Mouse (Mus musculus) kidney, postnatal 10 days (tissue): ENCODE results near the gene Fez2.
A peak's percentile ranks its signal among the peaks of the same experiment; 100 is the strongest.

Experiments used
- DNase-seq: peaks from one replicate; pipeline ENCODE4 v3.0.0; 2021; ENCODE audit warnings: mixed read lengths

Gene Fez2

DNA sequence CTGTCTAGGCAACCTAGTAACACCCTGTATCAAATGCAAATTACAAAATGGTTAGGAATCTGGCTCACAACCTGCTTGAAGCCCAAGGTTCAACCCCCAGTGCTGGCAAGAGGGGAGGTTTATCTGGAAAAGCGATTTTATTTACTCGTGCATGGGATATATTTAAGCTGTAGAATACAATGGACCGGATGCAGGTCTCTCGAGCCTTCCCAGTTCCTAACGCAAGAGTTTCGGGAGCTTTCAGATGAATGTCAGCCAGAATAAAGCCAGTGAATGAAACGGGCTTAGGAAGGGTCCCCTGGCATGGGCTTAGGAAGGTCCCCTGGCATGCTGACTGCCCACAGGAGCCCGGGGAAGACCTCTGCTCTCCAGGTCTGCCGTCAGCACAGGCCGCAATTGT is 11.1 kb downstream of the Fez2 start:
- no peak for DNase-seq

DNA sequence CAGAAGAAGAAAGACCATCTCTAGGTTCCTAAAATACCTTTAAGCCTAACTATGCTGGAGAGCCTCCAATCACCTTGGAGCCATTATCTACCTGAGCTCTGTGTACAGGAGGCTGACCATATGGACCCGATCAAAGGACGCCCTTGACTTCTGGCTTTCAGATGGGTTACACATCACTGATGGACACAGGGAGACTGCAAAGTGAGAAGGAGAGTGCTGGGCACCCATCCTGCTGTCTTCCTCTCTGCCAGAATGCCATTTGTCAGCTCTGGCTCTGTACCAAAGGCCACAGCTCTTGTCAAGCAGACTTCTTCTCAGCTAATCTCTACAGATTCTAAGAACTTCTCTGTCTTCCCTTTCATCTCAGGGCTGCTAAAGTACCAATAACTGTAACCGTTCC is 12.6 kb downstream of the Fez2 start:
- no peak for DNase-seq

DNA sequence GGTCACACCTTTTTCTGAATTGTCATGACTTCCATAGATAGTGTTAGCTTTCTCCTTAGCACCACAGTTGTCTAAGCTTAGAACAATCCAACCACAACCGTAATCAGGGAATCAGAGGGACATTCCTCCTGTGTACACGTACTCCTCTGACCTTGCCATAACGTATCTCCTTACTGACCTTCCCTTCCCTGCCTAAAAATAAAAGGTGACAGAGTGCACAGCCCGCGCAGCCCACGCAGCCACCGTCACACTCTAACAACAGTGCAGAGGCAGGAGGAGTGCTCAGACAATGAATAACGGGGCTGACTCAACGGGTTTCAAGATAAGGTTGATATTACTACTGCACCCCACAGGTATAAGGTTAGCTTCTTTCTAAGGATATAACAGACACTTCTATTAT is 14.1 kb downstream of the Fez2 start:
- no peak for DNase-seq

DNA sequence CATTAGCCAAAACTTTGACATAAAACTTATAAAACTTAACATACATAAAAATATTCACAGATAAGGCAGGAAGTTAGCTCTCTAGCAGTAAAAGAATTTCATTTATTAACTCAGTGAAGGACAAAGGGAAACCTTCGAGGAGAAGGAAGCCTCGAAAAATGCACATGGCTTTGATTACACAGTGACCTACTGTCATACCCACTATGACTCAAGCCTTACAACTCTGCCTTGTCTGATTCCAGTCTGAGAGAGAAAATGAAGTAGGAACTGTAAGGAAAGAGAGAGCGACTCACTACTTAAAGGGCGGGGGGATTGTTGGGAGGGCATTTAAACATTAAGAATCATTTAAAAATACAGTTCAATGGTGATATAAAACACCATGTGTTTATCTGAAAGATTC is 14.7 kb downstream of the Fez2 start:
- no peak for DNase-seq

DNA sequence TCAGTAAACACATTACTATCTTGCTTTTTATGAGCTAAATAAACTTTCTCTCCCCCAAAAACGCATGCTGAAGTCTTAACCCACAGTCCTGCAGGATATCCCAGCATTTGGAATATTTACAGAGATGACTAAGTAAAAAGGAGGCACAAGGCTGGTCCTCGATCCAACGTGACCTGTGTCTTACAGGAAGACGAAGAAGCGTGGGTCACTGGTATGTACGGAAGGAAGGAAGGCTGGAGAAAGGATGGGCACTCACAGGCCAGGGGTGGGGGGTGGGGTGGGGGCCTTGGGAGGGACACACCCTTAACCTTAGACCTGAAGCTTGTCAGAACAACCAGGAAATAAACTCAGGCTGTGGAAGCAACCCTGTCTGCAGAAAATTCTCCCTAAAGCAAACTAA is 15.8 kb downstream of the Fez2 start:
- DNase-seq = no peak

DNA sequence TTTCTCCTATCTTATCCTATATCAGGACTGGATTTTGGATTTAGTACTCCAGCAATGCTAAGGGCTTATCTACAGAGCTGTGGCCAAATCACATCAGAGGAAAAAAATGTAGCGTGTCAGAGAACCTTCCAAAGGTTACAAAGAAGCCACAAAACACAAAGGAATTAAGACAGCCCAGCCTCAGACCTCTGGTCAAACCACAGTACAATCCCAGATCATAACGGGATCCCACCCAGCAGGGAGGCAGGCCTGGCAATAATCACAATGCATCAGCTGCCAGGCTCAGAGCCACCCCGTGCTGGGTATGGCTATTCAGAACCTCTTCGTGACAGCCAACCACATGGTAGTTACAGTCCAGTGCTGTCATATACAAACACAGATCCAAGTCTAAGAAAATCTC is 16.2 kb downstream of the Fez2 start:
- DNase-seq = no peak

DNA sequence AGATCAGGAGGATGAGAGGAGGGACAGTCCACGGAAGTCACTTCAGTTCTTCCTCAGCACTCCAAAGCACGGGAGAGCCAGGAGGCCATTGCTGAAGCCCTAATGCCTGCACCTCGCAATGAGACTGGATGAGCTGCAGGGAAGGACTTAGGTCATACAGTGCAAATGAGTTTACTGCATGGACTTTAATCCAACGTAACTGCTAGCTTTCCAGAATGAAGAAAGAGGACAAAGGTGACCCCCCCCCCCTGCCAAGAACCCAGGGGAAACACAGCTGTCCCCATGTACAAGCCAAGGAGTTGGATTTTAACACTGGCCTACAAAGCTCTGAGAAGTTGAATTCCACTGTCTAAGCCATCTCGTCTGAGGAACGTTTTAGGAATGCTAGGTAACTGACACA is 16.6 kb downstream of the Fez2 start:
- peak; percentile 42 for DNase-seq

DNA sequence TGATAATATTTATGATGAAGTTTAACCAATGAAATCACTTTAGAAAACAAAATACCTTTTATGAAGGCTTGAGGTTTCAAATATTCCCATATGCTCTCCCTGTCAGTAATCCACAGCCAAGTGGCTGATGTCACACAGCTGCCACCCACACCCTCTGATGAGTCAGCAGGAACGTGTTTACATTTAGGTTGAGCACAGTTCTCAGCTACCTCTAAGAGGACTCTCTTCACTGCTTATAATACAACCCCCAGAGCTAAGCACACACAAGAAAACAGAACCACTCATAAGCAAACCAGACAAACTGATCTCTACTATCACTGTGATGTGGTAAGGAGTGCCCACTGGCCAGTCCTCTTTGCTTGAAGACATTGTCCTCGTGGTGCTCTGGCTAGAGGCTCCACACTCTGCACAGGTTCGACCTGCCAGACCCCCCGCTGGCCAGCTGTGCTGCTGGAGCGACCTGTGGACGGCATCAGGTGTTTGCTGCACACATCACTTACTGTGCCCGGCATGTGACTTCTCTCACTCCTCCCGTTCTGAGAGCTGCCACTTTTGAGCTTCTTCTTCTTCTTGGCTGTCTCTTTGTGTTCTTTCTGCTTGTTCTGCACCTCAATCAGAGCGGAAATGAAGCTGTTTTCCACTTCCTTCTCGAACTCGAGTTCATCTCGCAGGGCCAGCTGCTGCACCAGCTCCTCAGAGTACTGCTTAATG is 17.7 kb downstream of the Fez2 start:
- no peak for DNase-seq

DNA sequence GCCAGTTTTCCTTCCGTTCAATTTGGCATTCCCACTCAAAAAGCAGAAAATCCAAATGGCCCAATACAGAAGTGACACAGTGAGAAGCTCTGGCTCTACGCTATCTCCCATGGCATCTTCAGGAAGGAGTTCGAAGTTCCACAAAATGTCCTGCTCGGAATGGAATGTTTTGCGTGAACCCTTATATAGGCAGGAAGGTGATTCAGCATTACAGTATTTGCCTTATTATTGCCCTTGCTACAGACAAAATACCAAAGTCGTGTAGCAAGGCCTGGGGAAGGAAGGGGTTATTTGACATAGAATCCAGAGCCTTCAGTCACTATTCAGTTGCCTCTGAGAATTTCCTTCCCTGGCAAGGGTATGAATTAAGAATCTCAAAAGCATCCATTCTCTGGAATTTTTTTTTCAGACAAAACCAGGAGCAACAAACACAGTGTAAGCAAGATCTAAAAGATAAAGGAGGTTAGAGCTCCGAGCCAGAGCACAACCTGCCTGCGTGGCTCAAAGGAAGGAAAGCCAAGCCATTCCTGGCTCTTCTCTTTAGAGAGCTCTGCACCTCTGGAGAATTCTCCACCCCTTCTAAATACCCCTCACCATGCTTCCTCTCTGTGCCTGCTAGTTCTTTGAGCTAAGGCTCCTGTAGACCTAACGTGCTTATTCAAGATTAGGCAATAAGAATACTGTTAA is 25.4 kb downstream of the Fez2 start:
- DNase-seq = no peak

DNA sequence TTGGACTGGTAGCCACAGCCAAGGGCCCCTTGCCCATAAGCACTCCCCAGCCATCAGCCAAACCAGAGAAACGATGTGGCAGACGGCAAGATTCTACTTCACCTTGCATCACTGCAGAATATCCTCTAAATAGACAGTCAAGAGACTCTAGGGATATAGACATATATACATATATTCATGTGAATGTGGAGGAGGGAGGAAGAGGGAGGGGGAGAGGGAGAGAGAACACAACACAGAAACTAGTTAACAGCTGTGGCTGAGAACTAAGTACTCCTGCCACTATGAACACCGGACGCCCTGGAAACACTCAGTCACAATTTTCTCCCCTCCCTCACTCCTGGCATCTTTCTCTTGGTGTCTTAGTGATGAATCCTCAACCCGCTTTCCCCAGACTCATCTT is 28.4 kb downstream of the Fez2 start:
- no peak for DNase-seq

DNA sequence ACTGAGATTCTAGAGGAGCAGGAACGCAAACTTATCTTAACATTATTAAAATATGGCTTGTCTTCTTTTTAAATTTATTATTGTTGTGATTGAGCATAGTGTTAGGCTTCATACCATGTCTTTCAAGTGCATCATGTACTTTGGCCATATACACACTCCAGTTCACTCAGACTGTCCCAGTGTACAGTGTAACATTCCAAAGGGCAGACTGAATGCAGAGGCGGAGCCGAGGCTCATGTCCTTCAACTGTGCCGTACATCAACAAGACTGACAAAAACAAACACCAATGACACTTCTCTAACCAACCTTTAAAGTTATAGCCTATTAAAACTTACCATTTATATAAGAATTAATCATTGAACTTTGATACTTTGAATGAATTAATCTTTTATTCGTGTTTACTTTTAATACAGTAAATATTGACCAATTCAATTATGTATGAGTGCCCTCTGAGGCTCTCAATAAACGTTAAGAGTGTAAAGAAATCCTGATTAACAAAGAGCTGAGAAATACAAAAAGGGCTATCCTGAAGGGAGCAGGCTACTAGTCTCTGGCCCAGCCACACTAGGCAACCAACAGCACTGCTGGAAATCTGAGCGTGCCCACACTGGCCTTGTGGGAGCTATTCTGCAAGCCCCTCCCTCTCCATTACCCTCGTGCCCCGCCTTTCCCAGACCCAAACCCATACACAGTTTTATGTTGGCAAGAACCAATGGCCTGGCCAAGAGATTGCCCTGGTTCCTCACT is 29.7 kb downstream of the Fez2 start:
- DNase-seq = no peak

DNA sequence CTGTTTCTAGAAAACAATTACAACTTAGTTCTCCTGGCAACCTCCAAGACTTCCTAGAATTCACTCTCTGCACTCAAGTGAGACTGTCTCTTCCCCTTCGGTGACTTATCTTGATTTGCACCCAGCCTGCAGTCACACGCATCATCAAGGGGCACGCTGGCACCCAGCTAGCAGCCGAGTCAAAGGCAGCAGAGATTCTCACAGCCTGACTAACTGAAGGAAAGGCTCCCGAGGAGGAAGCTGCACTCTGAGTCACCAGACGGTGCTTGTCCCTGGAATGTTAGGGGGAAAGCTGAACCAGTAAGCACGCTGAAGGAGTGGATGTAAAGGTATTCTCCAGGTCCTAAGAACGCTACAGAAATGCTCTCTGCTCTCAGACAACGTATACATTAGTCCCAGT is 30.3 kb downstream of the Fez2 start:
- no peak for DNase-seq

DNA sequence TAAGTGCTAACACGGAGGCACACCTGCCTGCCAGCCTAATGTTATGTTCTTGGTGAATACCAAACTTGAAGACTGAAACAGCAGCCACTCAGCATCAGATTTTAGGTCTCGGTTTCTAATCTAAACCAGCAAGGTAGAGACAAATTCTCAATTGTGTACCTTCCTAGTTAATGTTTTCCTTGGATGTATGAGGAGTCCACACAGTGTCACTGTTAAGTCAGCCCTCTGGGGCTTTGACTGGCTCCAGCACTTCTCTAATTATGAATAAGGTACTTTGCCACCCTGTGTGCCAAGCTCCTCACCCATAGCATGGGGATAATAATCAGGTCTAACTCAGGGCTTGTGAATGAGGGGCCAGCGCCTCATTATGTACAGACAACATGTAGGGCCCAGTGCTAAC is 35.6 kb downstream of the Fez2 start:
- no peak for DNase-seq

DNA sequence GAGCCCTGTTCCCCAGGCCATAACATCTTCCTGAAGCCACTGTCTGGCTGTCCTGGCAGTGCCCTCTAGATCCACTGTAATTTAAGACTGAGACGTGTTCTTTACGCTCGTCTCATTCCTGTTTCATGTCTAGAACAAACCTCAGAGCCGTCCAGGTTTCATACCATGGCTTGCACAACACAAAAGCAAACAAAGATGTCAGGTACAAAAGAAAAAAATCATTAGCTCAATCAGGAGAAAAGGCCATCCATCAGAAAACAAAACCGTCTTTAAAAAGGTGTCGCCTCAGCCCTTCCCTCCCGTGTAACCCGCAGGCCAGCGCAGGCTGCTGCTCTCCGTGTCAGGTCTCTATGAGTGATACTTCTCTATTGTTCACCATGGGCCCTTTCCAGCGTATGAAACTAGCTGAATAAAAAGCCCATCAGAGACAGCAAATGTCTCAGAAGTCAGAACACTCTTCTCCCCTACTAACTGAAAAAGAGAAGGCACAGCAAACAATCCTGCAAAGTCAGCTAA is 38.2 kb downstream of the Fez2 start:
- DNase-seq = no peak

DNA sequence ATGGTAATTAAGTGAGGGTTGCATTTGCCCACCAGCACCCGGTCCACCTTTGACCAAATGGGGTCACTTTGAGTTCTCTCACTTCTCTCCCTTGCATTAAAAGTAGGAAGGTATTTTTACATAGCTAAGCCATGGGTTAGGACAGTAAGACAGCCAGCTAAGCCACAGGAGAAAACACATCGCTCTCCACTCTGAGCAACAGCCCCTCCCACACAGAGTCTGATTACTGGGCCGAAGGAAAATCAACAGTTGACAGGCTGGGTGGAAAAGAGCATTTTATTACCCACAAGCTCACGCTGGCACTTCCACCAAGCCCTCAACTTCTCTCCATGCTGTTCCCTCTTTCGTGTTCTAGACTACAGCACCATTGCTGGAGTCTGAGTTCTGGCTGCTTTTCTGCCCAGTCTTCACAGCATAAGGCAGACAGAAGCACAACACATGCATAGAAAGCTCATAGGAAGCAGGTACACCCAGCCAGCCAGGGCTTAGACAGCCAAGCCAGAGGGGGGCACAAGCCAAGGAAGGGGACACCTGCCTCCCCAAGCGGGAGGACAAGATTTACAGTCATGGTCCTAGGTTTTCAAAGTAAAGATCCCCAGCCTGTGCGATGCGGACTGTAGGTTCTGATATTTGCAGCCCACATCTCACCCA is 38.7 kb downstream of the Fez2 start:
- DNase-seq = no peak

DNA sequence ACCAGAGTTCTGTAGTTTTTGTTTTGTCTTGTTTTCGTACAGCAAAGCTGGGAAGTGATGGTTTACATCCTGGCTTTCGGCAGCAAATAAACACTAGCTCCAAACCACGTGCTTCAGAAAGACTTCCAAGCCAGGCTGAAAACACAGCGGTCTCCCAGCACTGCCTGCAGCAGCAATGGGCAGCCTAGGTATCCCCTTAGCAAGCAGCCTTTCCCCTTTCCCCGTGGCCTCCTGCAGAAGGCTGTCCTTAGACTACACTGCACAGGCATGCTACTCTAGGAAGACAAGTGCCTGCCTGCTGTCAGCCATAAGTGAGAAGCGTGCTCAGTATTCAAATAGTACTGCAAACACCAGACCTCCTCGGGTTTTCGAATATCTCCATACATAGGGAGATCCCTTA is 41.4 kb downstream of the Fez2 start:
- DNase-seq = no peak

DNA sequence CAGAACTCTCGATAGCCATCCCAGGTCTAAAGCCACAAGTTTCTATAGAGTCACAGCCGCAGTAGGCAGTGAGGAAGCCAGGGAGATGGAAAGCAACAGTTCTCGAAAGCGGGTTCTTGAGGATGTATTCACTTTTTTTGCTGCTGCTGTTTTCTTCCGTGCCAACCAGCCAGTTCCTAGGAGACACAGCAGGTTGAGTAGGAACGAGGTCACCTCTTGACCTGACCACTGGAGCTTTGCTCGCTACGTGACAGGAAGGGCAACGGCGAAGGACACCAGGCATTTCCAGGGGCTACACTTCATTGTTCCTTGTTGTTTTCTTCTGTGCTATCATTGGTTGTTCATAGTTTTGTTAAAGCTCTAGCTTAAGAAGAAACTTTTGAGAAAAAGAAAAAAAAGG is 43.2 kb downstream of the Fez2 start:
- no peak for DNase-seq

DNA sequence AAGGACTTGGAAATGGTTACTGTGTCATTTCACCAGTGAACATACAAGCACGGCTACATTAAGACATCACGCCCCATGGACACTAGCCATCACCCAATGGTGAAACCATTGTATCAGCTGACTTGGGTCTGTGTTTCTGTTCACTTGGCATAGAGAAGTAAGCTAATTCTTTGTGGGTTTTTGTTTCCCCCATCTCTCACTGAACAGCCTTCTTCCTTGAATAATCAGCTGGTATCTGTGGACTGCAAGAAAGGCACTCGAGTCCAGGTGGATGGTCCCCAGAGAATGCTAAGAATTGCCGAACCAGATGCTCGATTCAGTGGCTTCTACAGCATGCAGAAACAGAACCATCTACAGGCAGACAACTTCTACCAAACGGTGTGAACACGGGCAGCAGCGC is 44.1 kb downstream of the Fez2 start:
- no peak for DNase-seq

DNA sequence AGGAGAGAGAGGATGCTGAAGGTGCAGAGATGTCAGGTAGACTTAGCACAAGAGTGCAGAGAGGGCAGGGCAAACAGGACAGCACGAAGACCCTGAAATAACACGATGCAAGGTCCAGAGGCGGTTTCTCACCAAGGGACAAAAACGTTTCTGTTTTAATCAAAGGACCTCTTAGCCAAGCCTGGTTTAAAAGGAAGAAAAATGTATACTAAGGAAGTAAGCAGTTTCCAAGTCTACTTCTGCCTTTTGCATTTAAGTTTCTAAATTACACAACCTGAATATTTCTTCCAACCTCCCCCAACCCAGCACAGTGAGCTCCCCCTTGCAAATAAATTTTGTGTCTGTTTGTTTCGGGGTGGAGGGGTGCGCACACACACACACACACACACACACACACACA is 44.8 kb downstream of the Fez2 start:
- no peak for DNase-seq

DNA sequence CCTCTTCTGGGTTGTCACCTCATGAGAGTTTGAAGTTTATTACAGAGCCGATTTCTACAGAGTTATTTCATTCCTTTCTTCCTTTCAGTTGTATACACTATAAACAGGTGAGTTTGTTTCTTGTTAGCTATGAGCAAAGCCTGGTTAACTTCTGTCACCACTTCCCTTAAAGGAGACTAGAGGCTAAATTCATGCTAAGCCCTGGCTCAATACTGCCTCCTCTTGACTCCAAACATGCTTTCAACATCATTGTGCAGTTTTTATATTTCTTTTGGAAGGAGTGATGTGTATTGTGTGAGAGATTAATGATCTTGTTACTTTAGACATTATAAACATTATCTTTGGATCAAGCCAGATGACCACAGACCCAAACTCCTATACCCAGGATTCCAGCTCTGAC is 47.5 kb downstream of the Fez2 start:
- no peak for DNase-seq

DNA sequence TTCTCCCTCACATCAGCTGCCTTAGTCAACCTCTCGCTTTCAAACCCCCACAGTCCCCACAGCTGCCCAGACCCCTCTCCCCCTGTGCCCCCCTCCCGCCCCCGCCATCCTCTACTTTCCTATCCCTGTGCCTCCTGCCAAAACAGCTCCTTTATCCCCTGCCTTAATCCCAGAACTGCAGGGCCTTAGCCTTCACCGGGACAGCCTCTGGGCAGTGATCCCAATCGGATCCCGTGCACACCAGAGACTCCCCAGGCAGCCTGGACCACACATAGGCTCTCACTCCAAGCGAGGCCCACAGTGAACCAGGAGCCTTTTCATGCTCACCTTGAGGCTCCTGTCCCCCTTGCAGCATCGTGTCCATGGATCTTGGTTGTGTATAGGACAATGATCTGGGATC is 49.5 kb downstream of the Fez2 start:
- DNase-seq = no peak

DNA sequence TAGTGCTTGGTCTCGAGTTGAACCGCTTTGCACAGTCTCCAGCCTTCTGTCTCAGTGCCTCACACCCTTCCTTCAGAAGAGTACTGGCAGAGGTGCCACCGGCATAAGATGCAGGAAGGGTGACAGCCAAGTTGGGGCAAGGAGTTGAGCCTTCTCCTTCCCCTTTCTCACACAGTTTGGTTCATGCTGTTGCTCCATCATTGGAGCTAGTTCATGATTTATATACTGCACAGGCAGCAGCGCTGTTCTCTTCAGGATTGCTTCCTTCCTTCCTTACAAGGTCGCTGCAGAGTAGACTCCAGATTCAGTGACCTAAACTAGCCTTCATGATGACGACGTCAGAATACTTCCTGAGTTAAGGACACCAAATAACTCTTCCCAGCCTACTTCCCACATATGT is 51.9 kb downstream of the Fez2 start:
- DNase-seq = no peak

DNA sequence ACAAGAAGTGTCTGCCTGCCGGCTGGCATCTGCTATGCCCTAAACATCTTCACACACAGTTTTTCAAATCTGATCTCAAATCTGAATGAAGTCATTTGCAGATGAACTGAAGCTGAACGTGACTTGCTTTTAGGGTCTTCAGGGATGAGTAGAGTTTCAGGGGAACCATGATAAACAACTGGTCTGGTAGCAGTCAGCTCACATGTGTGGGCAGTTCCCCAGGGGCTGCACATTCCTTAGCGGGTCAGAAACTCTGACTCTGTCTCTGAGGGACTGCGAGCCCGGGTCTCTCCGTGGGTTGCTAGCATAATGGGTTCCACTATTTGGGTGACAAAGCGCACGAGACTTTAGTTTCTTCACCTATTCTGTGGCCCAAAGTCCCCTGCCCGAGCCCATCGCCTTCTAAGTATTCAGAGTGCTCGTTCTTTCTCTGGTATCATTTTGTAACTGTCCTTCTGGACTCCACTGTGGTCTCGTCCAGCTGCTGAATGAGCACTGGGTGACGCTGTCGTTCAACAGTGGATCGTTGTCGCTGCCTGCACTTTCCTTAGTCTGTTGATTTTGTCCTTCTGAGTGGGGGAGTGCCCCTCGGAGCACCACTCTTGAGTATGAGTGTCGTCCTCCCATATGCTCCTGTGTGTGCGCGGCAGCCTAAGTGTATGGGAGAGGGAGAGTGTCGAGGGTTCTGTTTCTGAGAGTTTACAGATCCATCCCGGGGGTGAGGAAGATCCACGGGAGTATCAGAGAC is 53.2 kb downstream of the Fez2 start:
- DNase-seq = no peak
